Mouse (Mus musculus) heart, embryonic 13.5 days (tissue): ENCODE data around the gene Olfr1375. TPM values are rescaled to one million over a fixed set of nuclear protein-coding genes. Genes with fewer than 3 reads are reported as not detected.
"Not testable (repeated sequence)": the region's sequence is repeated elsewhere in the genome, so short reads cannot be mapped to it uniquely, and the experiment has no call there.

Source experiments
- ATAC-seq: fragments of 200-750 bp; cut with Nextera tagmentation; 2 replicates; pipeline ENCODE4 v1.8.0; 2017; ENCODE audit warnings: moderate TSS enrichment; ENCODE audit not compliant: insufficient number of reproducible peaks, low FRiP score, low TSS enrichment; ENCODE audit errors: extremely low read depth
- H3K27ac ChIP-seq: fragments of 300-500 bp; sonication (generic); replicated peaks from 2 replicates; pipeline ENCODE4 v1.5.1; 2015; ENCODE audit warnings: moderate library complexity, mild to moderate bottlenecking, inconsistent platforms
- H3K27me3 ChIP-seq: fragments of 300-500 bp; sonication (generic); replicated peaks from 2 replicates; pipeline ENCODE4 v1.6.1; 2015; ENCODE audit warnings: mild to moderate bottlenecking, inconsistent platforms
- H3K36me3 ChIP-seq: fragments of 300-500 bp; sonication (generic); 2 replicates; pipeline ENCODE4 v1.6.1; 2015; ENCODE audit warnings: mild to moderate bottlenecking, inconsistent platforms
- H3K4me1 ChIP-seq: fragments of 300-500 bp; sonication (generic); 2 replicates; pipeline ENCODE4 v1.6.1; 2015; ENCODE audit warnings: inconsistent platforms
- H3K4me2 ChIP-seq: fragments of 300-500 bp; sonication (generic); 2 replicates; pipeline ENCODE4 v1.6.1; 2015; ENCODE audit warnings: inconsistent platforms, mild to moderate bottlenecking, moderate library complexity
- H3K4me3 ChIP-seq: fragments of 300-500 bp; sonication (generic); 2 replicates; pipeline ENCODE4 v1.5.1; 2015; ENCODE audit warnings: moderate library complexity, mild to moderate bottlenecking, inconsistent platforms
- H3K9ac ChIP-seq: fragments of 300-500 bp; sonication (generic); 2 replicates; pipeline ENCODE4 v1.6.1; 2015; ENCODE audit warnings: inconsistent platforms, mild to moderate bottlenecking, moderate library complexity
- H3K9me3 ChIP-seq: fragments of 300-500 bp; sonication (generic); 2 replicates; pipeline ENCODE4 v1.6.1; 2016; ENCODE audit warnings: inconsistent platforms
- WGBS: fragments of 180-500 bp; shearing (Covaris S2); methylation state at CpG from one replicate; pipeline ENCODE4 v1.1.7; 2015; ENCODE audit warnings: mixed read lengths; 5-methylcytosine and 5-hydroxymethylcytosine counted together
- polyA plus RNA-seq: library from polyadenylated mRNA; unstranded; fragments of >200 nt; fragmentation: Nextera tagmentation; extraction: Ambion mirVana; gene quantifications from 2 replicates; pipeline ENCODE4 v1.2.1, GENCODE M21; 2015

Olfr1375 gene
- polyA plus RNA-seq: not detected in 2 replicates

DNA sequence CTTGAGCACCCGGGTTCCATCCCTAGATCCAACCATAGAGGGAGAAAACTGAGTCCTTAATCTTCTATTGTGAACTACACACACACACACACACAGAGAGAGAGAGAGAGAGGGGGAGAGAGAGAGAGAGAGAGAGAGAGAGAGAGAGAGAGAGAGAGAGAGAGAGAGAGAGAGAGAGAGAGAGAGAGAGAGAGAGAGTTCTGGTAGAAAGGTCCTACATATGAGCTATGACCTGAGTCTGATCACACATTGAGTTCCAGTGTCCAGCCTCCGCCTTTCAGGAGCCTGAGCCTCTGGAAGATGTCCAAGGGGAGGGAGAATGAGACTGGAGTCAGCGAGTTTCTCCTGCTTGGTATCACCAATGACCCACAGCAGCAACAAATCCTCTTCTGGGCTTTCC, at the start of gene Olfr1375:
TSS of gene Olfr1375 (plus strand) at position 301 of the 400 bp plus-strand sequence.
- H3K27me3 ChIP-seq, H3K27ac ChIP-seq, H3K36me3 ChIP-seq, H3K4me3 ChIP-seq, H3K4me1 ChIP-seq, ATAC-seq, H3K9ac ChIP-seq, H3K4me2 ChIP-seq, H3K9me3 ChIP-seq: not testable (repeated sequence)
- whole genome bisulfite sequencing: 67% methylated on average over 3 of the region's 3 CpGs

DNA sequence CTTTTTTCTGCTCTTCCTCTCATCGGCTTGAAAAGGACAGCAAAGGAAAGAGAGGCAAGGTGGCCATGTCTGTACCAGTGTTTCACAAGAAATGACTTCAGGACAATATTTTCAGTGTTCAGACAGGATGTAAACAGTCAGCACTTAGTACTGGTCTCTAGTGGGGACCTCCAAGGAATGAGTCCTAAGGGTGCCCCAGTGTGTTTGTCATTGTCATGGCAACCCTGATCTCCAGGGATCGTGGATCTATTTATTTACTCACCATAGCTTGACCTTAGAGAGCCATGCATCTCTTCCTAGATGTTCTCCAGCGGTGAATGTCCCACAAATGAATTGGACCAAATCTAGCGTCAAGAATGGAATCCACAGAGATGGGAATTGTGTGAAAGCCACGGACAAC, 44.6 kb upstream of the Olfr1375 start, which contains the start of gene Olfr51:
TSS of gene Olfr51 (plus strand) at position 301 of the 400 bp plus-strand sequence.
- no peak within 1 kb of the TSS for H3K4me2 ChIP-seq
- no peaks in the 10 kb centered on the region for H3K27me3 ChIP-seq
- H3K4me1 ChIP-seq: no peaks in the 10 kb centered on the region
- no peak within 1 kb of the TSS for H3K4me3 ChIP-seq
- WGBS: 60% methylated on average over 5 of the region's 5 CpGs
- no peak for ATAC-seq
- no peak within 1 kb of the TSS for H3K27ac ChIP-seq
- no peak within 1 kb of the TSS for H3K9ac ChIP-seq
- no peaks in the 10 kb centered on the region for H3K36me3 ChIP-seq
- H3K9me3 ChIP-seq: 0 out of 2 replicates have a peak, but pooled peaks cover 3% of the 10 kb centered on the region

DNA sequence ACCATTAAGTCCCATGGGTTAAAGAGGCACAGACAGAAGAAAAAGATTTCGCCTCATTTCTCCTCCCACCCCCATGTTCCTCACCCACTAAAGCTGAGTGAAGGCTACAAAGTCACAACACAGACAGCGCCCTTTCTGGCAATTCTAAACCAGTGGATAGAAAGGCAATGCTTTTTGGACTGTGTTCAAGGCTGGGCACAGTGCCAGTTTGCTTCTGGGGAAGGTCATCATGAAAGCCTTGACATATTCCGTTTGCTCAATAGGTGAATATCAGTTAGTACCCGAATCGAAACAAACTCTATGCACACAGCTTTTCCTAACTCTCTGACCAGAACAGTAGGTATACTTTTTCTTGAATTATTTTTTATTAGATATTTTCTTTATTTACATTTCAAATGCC, 36.1 kb upstream of the Olfr1375 start:
- H3K9me3 ChIP-seq: no peaks in the 10 kb centered on the region
- WGBS: 45% methylated on average over 5 of the region's 5 CpGs
- no peaks in the 10 kb centered on the region; the same call in 1 of the 2 replicates for H3K4me1 ChIP-seq
- H3K9ac ChIP-seq: no peak overlapping the region
- no peak overlapping the region for H3K4me2 ChIP-seq
- no peaks in the 10 kb centered on the region for H3K36me3 ChIP-seq
- ATAC-seq: no peak
- 0 out of 2 replicates have a peak, but pooled peaks cover 3% of the 10 kb centered on the region for H3K27me3 ChIP-seq
- no peak overlapping the region for H3K27ac ChIP-seq
- no peak overlapping the region for H3K4me3 ChIP-seq

DNA sequence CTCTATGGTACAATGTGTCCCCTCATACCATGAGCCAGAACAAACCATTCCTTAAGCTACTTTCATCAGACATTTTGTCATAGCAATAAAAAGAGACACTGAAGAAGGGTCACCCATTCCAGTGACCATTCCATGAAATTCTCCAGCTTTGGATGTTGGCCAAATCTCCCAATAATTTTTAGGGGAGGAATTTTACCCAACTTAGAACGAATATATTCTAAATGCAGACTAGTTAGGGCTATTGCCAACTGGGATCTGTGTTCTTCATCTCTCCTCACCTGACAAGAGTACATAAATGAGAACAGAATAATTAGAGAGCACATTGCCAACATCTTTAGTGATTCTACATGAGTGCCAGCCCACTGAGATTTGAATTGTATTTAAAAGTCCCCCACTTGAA, 34.0 kb upstream of the Olfr1375 start, which contains the start of gene Olfr54:
TSS of gene Olfr54 (plus strand) at position 301 of the 400 bp plus-strand sequence.
- no peaks in the 10 kb centered on the region for H3K9me3 ChIP-seq
- WGBS: 45% methylated on average over 1 of the region's 1 CpGs
- ATAC-seq: no peak

DNA sequence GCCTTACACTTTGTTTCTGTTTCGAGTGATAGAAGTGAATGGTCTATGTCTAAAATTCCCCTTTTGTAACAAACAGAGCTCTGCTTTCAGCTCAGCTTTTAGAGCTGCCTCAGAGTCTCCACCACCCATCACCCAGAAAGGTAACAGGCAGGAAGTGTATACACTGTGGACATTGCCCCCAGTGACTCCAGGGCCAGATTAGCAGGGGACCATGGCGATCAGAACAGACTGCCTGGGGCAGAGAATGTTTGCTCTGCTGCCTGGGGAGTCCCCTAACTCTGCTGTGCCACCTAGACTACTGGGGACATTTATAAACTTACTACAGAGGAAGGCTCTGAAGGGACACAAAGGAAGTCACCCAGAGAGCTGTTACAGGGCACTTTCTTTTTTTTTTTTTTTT, 31.6 kb upstream of the Olfr1375 start:
- Histone ChIP-seq H3K27me3 (0 out of 2 replicates have a peak, but pooled peaks cover 3% of the 10 kb centered on the region), H3K27ac (no peak overlapping the region), H3K4me1 (no peaks in the 10 kb centered on the region; the same call in 1 of the 2 replicates), H3K9ac (no peak overlapping the region), H3K36me3 (no peaks in the 10 kb centered on the region), H3K4me3 (no peak overlapping the region), H3K4me2 (no peak overlapping the region), H3K9me3 (no peaks in the 10 kb centered on the region)
- WGBS: 42% methylated on average over 2 of the region's 2 CpGs
- no peak for ATAC-seq

More for the DNA sequence above, 34.0 kb upstream of the Olfr1375 start, which contains the start of gene Olfr54:
- Histone ChIP-seq H3K9ac (no peak within 1 kb of the TSS), H3K4me1 (no peaks in the 10 kb centered on the region; the same call in 1 of the 2 replicates), H3K36me3 (no peaks in the 10 kb centered on the region), H3K27ac (no peak within 1 kb of the TSS), H3K4me3 (no peak within 1 kb of the TSS), H3K4me2 (no peak within 1 kb of the TSS), H3K27me3 (0 out of 2 replicates have a peak, but pooled peaks cover 3% of the 10 kb centered on the region)

DNA sequence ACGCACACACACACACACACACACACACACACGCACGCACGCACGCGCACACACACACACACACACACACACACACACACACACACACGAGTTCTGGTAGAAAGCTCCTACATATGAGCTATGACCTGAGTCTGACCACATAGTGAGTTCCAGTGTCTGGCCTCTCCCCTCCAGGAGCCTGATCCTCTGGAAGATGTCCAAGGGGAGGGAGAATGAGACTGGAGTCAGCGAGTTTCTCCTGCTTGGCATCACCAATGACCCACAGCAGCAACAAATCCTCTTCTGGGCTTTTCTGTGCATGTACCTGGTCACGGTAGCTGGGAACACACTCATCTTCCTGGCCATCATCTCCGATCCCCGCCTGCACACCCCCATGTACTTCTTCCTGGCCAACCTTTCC, 21.1 kb upstream of the Olfr1375 start:
- not testable (repeated sequence) for H3K27ac ChIP-seq, H3K4me3 ChIP-seq, H3K36me3 ChIP-seq, H3K9ac ChIP-seq, ATAC-seq, H3K4me1 ChIP-seq, H3K27me3 ChIP-seq, H3K4me2 ChIP-seq, H3K9me3 ChIP-seq
- 80% methylated on average over 11 of the region's 11 CpGs for WGBS

DNA sequence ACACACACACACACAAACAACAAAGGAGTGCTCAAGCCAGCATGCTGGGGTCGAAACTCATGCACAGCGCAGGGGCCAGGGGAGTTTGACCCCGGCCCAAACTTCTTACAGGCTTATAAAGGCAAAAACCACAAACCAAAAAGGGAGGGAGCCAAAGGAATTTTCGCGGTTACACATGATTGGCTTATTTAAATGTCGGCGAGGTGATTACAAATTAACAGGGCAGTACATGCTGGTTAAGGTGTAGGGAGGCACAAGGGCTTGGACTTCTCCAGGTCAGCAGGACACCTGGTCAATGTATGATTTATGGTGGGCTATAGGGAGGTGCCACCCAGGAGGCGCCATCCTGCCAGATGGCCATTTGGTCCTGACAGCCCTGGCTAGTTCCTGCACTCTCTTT, 18.5 kb upstream of the Olfr1375 start:
- H3K9me3 ChIP-seq, H3K4me1 ChIP-seq, H3K27me3 ChIP-seq, H3K36me3 ChIP-seq, ATAC-seq, H3K4me3 ChIP-seq, H3K9ac ChIP-seq, H3K4me2 ChIP-seq, H3K27ac ChIP-seq: not testable (repeated sequence)
- 73% methylated on average over 8 of the region's 8 CpGs for WGBS

DNA sequence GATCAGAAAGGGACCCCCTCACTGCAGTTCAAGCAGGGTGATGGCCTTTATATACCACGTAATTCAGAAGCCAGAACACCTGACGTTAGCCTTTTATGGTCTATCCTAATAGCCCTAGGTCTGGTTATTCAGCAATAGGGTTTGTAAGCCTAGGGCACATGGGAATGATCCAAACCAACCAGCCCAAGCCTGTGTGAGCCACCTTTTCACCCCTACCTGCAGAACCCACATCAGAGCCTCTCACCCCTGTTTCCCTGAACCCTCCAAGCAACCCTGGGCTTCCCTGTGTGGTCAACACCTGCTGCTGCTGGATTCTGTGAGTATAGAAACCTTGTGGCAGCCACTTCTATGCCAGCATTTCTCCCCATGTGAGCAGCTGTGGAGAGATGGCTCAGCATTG, 17.7 kb upstream of the Olfr1375 start:
- H3K4me1 ChIP-seq: no peaks in the 10 kb centered on the region
- H3K9me3 ChIP-seq: no peaks in the 10 kb centered on the region; the same call in 1 of the 2 replicates
- no peaks in the 10 kb centered on the region for H3K36me3 ChIP-seq
- WGBS: 73% methylated on average over 2 of the region's 2 CpGs
- H3K9ac ChIP-seq: no peak overlapping the region
- no peak for ATAC-seq
- no peak overlapping the region for H3K4me3 ChIP-seq
- no peak overlapping the region for H3K4me2 ChIP-seq
- H3K27me3 ChIP-seq: peaks cover 5% of the 10 kb centered on the region
- no peak overlapping the region for H3K27ac ChIP-seq

DNA sequence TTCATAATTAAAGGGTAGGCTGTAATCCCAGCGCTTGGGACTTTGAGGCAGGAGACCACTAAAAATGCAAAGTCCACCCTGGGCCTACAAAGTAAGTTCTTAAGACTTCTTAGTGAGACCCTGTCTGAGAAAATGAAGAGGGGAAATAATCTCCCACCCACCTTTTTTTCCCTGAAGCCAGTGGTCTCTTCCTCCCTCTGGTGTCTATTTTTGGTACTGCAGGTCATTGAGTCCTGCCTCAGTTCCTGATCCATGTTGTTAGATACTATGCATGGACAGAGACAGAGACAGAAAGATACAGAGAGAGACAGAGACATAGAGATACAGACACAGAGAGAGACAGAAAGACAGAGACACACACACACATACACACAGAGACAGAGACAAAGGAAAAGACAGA, 15.1 kb upstream of the Olfr1375 start:
- H3K9me3 ChIP-seq: no peaks in the 10 kb centered on the region; the same call in 1 of the 2 replicates
- no peaks in the 10 kb centered on the region for H3K36me3 ChIP-seq
- H3K27ac ChIP-seq: no peak overlapping the region
- H3K4me1 ChIP-seq: peaks cover 5% of the 10 kb centered on the region; the same call in 1 of the 2 replicates
- no peak overlapping the region for H3K9ac ChIP-seq
- H3K4me2 ChIP-seq: no peak overlapping the region
- ATAC-seq: no peak
- H3K27me3 ChIP-seq: peaks cover 5% of the 10 kb centered on the region
- WGBS: 17% methylated on average over 1 of the region's 1 CpGs
- no peak overlapping the region for H3K4me3 ChIP-seq

DNA sequence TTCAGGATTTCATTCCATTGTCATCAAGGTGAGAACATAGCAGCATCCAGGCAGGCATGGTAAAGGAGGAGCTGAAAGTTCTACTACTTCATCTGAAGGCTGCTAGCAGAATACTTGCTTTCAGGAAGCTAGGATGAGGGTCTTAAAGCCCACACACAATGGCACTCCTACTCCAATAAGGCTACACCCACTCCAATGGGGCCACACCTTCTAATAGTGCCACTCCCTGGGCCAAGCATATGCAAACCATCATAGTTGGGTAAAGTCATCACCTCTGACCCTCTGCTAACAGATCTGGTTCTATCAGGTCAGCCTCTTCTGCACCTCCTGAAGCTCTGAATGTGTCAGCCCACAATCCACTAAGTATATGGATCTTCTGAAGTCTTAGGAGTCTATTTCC, 13.8 kb upstream of the Olfr1375 start:
- H3K27ac ChIP-seq, ATAC-seq, H3K9ac ChIP-seq, H3K4me3 ChIP-seq, H3K4me1 ChIP-seq, H3K9me3 ChIP-seq, H3K4me2 ChIP-seq, H3K36me3 ChIP-seq: not testable (repeated sequence)
- H3K27me3 ChIP-seq: peaks cover 11% of the 10 kb centered on the region; the same call in 1 of the 2 replicates

DNA sequence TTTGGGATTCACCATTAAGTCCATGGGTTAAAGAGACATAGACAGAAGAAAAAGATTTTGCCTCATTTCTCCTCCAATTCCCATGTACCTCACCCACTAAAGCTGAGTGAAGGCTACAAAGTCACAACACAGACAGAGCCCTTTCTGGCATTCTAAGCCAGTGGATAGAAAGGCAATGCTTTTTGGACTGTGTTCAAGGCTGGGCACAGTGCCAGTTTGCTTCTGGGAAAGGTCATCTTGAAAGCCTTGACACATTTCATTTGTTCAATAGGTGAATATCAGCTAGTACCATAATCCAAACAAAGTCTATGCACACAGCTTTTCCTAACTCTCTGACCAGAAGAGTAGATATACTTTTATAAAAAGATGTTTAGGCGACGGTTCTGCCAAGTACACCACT, 12.0 kb upstream of the Olfr1375 start:
- Histone ChIP-seq H3K9me3 (no peaks in the 10 kb centered on the region; the same call in 1 of the 2 replicates), H3K4me2 (no peak overlapping the region), H3K36me3 (no peaks in the 10 kb centered on the region), H3K4me1 (peaks cover 5% of the 10 kb centered on the region; the same call in 1 of the 2 replicates), H3K9ac (no peak overlapping the region), H3K27me3 (peaks cover 17% of the 10 kb centered on the region; the same call in 1 of the 2 replicates), H3K27ac (no peak overlapping the region), H3K4me3 (no peak overlapping the region)
- 53% methylated on average over 2 of the region's 2 CpGs for WGBS
- ATAC-seq: no peak

DNA sequence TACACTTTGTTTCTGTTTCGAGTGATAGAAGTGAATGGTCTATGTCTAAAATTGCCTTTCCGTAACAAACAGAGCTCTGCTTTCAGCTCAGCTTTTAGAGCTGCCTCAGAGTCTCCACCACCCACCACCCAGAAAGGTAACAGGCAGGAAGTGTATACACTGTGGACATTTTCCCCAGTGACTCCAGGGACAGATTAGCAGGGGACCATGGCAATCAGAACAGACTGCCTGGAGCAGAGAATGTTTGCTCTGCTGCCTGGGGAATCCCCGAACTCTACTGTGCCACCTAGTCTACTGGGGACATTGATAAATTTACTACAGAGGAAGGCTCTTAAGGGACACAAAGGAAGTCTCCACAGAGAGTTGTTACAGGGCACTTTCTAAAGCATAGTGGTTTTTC, 3.1 kb upstream of the Olfr1375 start:
- H3K4me1 ChIP-seq, H3K27ac ChIP-seq, H3K27me3 ChIP-seq, H3K4me3 ChIP-seq, H3K4me2 ChIP-seq, ATAC-seq, H3K36me3 ChIP-seq, H3K9me3 ChIP-seq, H3K9ac ChIP-seq: not testable (repeated sequence)
- WGBS: 63% methylated on average over 3 of the region's 3 CpGs
